Mouse (Mus musculus): ENCODE data around the gene Ado. TPM values are rescaled to one million over a fixed set of nuclear protein-coding genes. Genes with fewer than 3 reads are reported as not detected.

Ado gene
- polyA plus RNA-seq, 1 experiment from 2014 or later, result 73.2 TPM

- Histone ChIP-seq H3K4me1 (replicated peaks) (peaks cover 46% of the 10 kb centered on the region), H3K27ac (no peak within 1 kb of the TSS), H3K4me3 (replicated peaks) (peak within 1 kb of the TSS; percentile 59), H3K4me2 (replicated peaks) (peak within 1 kb of the TSS; percentile 96), H3K9ac (replicated peaks) (peak within 1 kb of the TSS; percentile 59), H3K9me3 (no peaks in the 10 kb centered on the region), H3K36me3 (no peaks in the 10 kb centered on the region), H3K27me3 (peaks cover 91% of the 10 kb centered on the region)
- whole genome bisulfite sequencing, result 1% methylated on average over 34 of the region's 37 CpGs
- 0 out of 2 replicates have a peak, but pooled peaks have one; percentile 4 for ATAC-seq
These were observed 13.5 kb downstream of the Ado start, which contains the start of gene Egr2 for GRCm38 (mm10) chr10:67535256-67535655. Gene Egr2, plus strand, starts transcription at chr10:67535475.

DNA sequence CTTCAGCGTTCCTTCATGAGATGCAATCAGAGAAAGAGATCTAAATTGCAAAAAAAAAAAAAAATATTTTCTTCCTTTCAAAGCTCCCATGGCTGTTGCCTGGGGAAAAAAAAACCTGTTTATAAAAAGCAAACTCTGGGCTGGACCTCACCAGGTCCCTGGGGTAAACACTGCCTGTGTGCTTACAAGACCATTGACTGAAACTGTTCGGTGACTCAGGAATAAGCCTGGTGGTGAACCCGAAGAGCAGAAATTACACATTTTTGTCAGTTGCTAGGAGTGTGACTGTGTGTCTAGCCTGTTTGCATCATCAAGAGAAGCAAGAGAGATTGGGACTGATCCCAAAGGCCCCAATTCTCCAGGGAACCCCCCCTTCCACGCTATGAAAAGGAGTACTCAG is 19.0 kb downstream of the Ado start:
- Histone ChIP-seq H3K4me2 (replicated peaks) (no peak overlapping the region), H3K9ac (replicated peaks) (no peak overlapping the region), H3K27ac (no peak overlapping the region), H3K4me3 (replicated peaks) (no peak overlapping the region), H3K4me1 (replicated peaks) (peaks cover under 1% of the 10 kb centered on the region; the same call in 1 of the 2 replicates), H3K36me3 (no peaks in the 10 kb centered on the region), H3K27me3 (peaks cover 39% of the 10 kb centered on the region), H3K9me3 (no peaks in the 10 kb centered on the region)
- ATAC-seq, result no peak
- 74% methylated on average over 4 of the region's 4 CpGs for WGBS

DNA sequence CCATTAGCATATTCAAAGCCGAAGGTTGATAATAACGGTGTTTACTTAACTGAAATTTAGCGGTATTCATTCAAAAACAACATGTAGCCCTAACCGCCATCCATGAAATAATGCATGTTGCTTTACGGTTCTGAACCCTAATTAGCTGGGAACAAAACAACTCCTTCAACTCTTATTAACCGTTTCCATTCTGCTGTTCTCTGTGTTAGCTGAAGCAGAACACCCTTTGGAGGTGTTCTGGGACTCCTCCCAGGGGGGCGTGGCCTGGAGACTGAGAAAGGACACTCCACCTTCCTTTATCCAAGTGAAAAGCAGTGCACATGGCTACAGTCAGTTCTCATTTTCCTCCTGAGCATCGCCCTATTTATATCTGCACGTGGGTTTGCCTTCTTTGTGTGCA is 22.3 kb downstream of the Ado start:
- Histone ChIP-seq H3K4me2 (replicated peaks) (no peak overlapping the region), H3K9ac (replicated peaks) (no peak overlapping the region), H3K4me3 (replicated peaks) (no peak overlapping the region), H3K4me1 (replicated peaks) (no peaks in the 10 kb centered on the region), H3K36me3 (no peaks in the 10 kb centered on the region), H3K9me3 (no peaks in the 10 kb centered on the region), H3K27me3 (peaks cover 5% of the 10 kb centered on the region; the same call in 1 of the 2 replicates), H3K27ac (no peak overlapping the region)
- ATAC-seq, result no peak
- 64% methylated on average over 9 of the region's 9 CpGs for WGBS

- H3K4me2 ChIP-seq (replicated peaks), result no peak overlapping the region
- WGBS, result 84% methylated on average over 7 of the region's 7 CpGs
- no peaks in the 10 kb centered on the region for H3K4me1 ChIP-seq (replicated peaks)
- no peak for ATAC-seq
- no peaks in the 10 kb centered on the region for H3K9me3 ChIP-seq
- no peaks in the 10 kb centered on the region for H3K36me3 ChIP-seq
- H3K27ac ChIP-seq, result no peak overlapping the region
- H3K9ac ChIP-seq (replicated peaks), result no peak overlapping the region
- no peak overlapping the region for H3K4me3 ChIP-seq (replicated peaks)
- no peaks in the 10 kb centered on the region for H3K27me3 ChIP-seq
These were observed 24.1 kb downstream of the Ado start for GRCm38 (mm10) chr10:67524694-67525093.

DNA sequence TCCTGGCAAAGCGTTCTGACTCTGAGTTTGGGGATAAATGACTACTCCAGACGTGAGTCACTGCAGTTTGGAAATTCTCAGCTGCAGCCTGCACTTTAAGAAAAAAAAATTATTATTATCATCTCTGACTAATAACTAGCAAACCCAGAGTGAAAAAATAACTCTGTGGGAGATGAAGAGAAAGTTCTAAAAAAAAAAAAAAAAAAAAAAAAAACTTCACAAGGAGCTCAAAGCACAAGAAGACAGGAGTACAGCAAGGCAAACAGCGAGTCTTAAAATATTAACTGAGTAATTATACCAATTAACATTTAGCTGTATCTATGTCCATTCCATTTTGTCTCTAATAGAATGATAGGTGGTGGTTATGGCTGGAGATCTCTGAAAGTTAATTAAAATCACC is 24.6 kb downstream of the Ado start:
- Histone ChIP-seq H3K4me2 (replicated peaks) (no peak overlapping the region), H3K9ac (replicated peaks) (no peak overlapping the region), H3K9me3 (no peaks in the 10 kb centered on the region), H3K4me1 (replicated peaks) (no peaks in the 10 kb centered on the region), H3K27me3 (no peaks in the 10 kb centered on the region), H3K4me3 (replicated peaks) (no peak overlapping the region), H3K36me3 (no peaks in the 10 kb centered on the region), H3K27ac (no peak overlapping the region)
- no peak for ATAC-seq
- 85% methylated on average over 3 of the region's 3 CpGs for WGBS

DNA sequence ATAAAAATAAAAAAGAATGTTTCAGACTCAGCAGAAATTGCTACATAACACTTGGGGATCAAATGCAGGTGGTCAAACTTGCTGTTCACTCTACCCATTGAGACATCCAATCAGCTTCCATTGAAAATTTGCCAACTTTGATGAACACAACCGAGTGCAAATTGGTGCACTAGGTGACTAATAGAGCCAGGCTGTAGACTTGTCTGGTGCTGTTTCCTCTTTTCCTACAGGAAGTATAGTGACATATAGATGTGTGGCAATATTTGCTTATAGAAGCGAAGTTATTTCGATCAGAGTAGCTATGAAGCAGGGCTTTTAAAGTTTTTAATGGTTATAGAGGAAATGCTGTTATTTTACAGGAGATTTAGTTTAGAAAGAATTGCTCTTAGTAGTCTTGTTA is 30.0 kb downstream of the Ado start:
- 94% methylated on average over 3 of the region's 3 CpGs for WGBS
- Histone ChIP-seq H3K9me3 (no peaks in the 10 kb centered on the region), H3K36me3 (no peaks in the 10 kb centered on the region), H3K9ac (replicated peaks) (no peak overlapping the region), H3K27ac (no peak overlapping the region), H3K4me2 (replicated peaks) (no peak overlapping the region), H3K4me3 (replicated peaks) (no peak overlapping the region), H3K27me3 (no peaks in the 10 kb centered on the region), H3K4me1 (replicated peaks) (no peaks in the 10 kb centered on the region)
- ATAC-seq, result no peak

- 74% methylated on average over 7 of the region's 7 CpGs for WGBS
- Histone ChIP-seq H3K4me3 (replicated peaks) (no peak overlapping the region), H3K27ac (no peak overlapping the region), H3K4me1 (replicated peaks) (no peaks in the 10 kb centered on the region), H3K27me3 (no peaks in the 10 kb centered on the region), H3K9ac (replicated peaks) (no peak overlapping the region), H3K36me3 (no peaks in the 10 kb centered on the region), H3K9me3 (no peaks in the 10 kb centered on the region), H3K4me2 (replicated peaks) (no peak overlapping the region)
- ATAC-seq, result no peak
These were observed 35.9 kb downstream of the Ado start for GRCm38 (mm10) chr10:67512871-67513270.

DNA sequence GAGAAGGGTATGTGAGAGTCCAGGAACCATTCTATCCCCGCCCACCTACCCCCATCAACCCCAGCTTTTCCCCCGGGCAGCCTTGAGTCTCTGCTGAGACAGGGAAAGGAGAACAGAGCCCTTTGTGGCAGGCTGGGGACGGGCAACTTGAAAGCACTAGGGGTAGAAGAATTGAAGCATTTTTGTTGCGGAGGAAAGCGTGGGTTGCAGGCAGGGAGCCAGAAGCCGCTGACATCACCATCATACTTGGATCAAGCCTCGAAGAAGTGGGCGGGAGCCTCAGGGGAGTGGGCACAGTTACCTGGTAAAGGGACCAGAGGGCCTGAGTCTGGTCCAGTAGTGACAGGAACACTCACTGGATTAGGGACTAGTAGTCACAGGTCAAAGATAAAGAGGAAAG is 36.5 kb downstream of the Ado start:
- Histone ChIP-seq H3K36me3 (no peaks in the 10 kb centered on the region), H3K4me1 (replicated peaks) (no peaks in the 10 kb centered on the region), H3K9ac (replicated peaks) (no peak overlapping the region), H3K4me2 (replicated peaks) (no peak overlapping the region), H3K4me3 (replicated peaks) (no peak overlapping the region), H3K27ac (no peak overlapping the region), H3K9me3 (no peaks in the 10 kb centered on the region), H3K27me3 (no peaks in the 10 kb centered on the region)
- ATAC-seq, result no peak
- 71% methylated on average over 8 of the region's 8 CpGs for WGBS

- Histone ChIP-seq H3K9me3 (no peaks in the 10 kb centered on the region), H3K4me3 (replicated peaks) (no peak overlapping the region), H3K4me1 (replicated peaks) (no peaks in the 10 kb centered on the region), H3K27ac (no peak overlapping the region), H3K9ac (replicated peaks) (no peak overlapping the region), H3K36me3 (no peaks in the 10 kb centered on the region), H3K4me2 (replicated peaks) (no peak overlapping the region), H3K27me3 (no peaks in the 10 kb centered on the region)
- WGBS, result 73% methylated on average over 3 of the region's 3 CpGs
- ATAC-seq, result no peak
These were observed 43.5 kb downstream of the Ado start for GRCm38 (mm10) chr10:67505248-67505647.

- Histone ChIP-seq H3K9me3 (no peaks in the 10 kb centered on the region), H3K4me1 (replicated peaks) (no peaks in the 10 kb centered on the region), H3K9ac (replicated peaks) (no peak overlapping the region), H3K27me3 (no peaks in the 10 kb centered on the region), H3K36me3 (no peaks in the 10 kb centered on the region), H3K4me3 (replicated peaks) (no peak overlapping the region), H3K27ac (no peak overlapping the region), H3K4me2 (replicated peaks) (no peak overlapping the region)
- ATAC-seq, result no peak
- WGBS, result 72% methylated on average over 5 of the region's 5 CpGs
These were observed 44.7 kb downstream of the Ado start for GRCm38 (mm10) chr10:67504046-67504445.

GRCm38 (mm10) chr10:67503320-67503995 is 45.3 kb downstream of the Ado start:
- Histone ChIP-seq H3K9me3 (no peaks in the 10 kb centered on the region), H3K4me1 (replicated peaks) (no peaks in the 10 kb centered on the region), H3K27me3 (no peaks in the 10 kb centered on the region), H3K4me3 (replicated peaks) (no peak overlapping the region), H3K9ac (replicated peaks) (no peak overlapping the region), H3K4me2 (replicated peaks) (no peak overlapping the region), H3K27ac (no peak overlapping the region), H3K36me3 (no peaks in the 10 kb centered on the region)
- ATAC-seq, result no peak
- WGBS, result 73% methylated on average over 15 of the region's 15 CpGs

GRCm38 (mm10) chr10:67497951-67498350 is 50.8 kb downstream of the Ado start:
- H3K4me1 ChIP-seq (replicated peaks), result no peaks in the 10 kb centered on the region
- no peak overlapping the region for H3K4me3 ChIP-seq (replicated peaks)
- H3K36me3 ChIP-seq, result no peaks in the 10 kb centered on the region
- no peak overlapping the region for H3K4me2 ChIP-seq (replicated peaks)
- H3K27me3 ChIP-seq, result no peaks in the 10 kb centered on the region
- H3K27ac ChIP-seq, result no peak overlapping the region
- no peaks in the 10 kb centered on the region for H3K9me3 ChIP-seq
- no peak for ATAC-seq
- whole genome bisulfite sequencing, result 90% methylated on average over 9 of the region's 9 CpGs
- H3K9ac ChIP-seq (replicated peaks), result no peak overlapping the region
